Comparison of ENCODE assay signal across 9 mouse cellular contexts in the genomic region with DNA sequence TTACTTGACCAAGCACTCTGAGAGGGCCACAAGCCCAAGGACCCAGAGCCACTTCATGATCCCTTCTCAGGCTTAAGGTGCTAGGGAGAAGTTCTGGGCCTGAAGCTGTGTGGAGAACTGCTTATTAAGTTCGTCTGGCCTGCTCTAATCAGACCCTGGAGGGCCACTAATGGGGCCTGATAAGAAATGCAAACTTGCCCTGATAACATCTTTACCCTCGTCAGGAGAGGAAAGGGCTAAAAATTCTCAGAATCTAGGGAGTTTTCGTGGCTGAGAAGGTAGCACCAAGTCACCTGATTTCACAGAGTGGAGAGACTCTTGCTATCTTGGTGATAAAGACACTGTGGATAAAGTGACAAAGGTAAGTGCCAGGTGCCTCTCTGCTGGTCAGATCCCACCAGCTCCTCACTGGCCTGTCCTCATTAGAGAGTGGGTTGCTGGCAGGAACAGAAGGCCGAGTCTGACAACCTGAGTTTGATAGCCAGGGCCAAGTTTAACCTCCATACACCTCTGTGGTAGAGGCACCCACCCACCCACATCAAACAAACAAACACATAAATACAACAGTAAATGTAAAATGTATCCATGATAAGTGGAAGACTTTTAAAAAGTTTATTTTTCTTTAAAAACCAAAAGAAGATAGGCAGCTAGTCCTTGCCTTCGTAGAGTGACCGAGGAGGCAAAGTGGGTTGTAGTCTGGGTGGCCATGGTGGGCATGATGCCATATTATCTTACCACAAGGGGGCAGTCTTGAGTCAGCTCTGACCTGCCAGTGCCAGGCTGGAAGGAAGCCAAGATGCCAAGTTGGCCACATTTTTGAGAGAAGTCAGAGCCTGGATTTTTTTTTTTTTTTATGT. TPM values are rescaled to one million over a fixed set of nuclear protein-coding genes. Genes with fewer than 3 reads are reported as not detected.
DNase-seq lines count a peak whose midpoint lies in the region; ATAC-seq lines count a peak whose summit lies in the region.
"Had no signal": no experiment of that assay in that cellular context is flagged by ENCODE, and none has a peak within 500 bp of the region (broad histone marks: within the 10 kb centered on the region; RNA-seq: fewer than 3 reads in every experiment).

Gene Pga5 (minus strand): TSS at position 157 of the 857 bp plus-strand sequence.

- H3K9ac ChIP-seq in forebrain, embryonic 15.5 days (replicated peaks), result peak within 1 kb of the TSS; percentile 20; the same call in 1 of the 2 replicates
- H3K9ac ChIP-seq in hindbrain, embryonic 11.5 days (ENCODE audit: low read depth, low read length), result no peak within 1 kb of the TSS
- H3K9ac ChIP-seq: heart, embryonic 15.5 days had no signal

- no peak within 1 kb of the TSS for H3K4me2 ChIP-seq in forebrain, embryonic 15.5 days (replicated peaks)
- H3K4me2 ChIP-seq in hindbrain, embryonic 11.5 days (replicated peaks; ENCODE audit: low read depth, low read length), result no peak within 1 kb of the TSS
- H3K4me2 ChIP-seq: heart, embryonic 15.5 days had no signal

- WGBS in forebrain, embryonic 15.5 days, result 46% methylated on average over 6 of the region's 6 CpGs
- WGBS in hindbrain, embryonic 11.5 days, result 42% methylated on average over 6 of the region's 6 CpGs

- no peaks in the 10 kb centered on the region for H3K9me3 ChIP-seq in forebrain, embryonic 15.5 days
- H3K9me3 ChIP-seq in hindbrain, embryonic 11.5 days (ENCODE audit: control insufficient read depth, low read length), result no peaks in the 10 kb centered on the region
- H3K9me3 ChIP-seq: heart, embryonic 15.5 days had no signal

- H3K4me1 ChIP-seq in forebrain, embryonic 15.5 days, result peaks cover 6% of the 10 kb centered on the region
- H3K4me1 ChIP-seq in hindbrain, embryonic 11.5 days (replicated peaks; ENCODE audit: control insufficient read depth, insufficient read depth, low read length), result no peaks in the 10 kb centered on the region

- no peaks in the 10 kb centered on the region for H3K36me3 ChIP-seq in forebrain, embryonic 15.5 days
- H3K36me3 ChIP-seq in hindbrain, embryonic 11.5 days (ENCODE audit: control insufficient read depth, insufficient read depth, low read length), result no peaks in the 10 kb centered on the region
- H3K36me3 ChIP-seq: heart, embryonic 15.5 days had no signal

- peak within 1 kb of the TSS; percentile 54 for H3K27ac ChIP-seq in forebrain, embryonic 15.5 days (replicated peaks)
- no peak within 1 kb of the TSS for H3K27ac ChIP-seq in hindbrain, embryonic 11.5 days (ENCODE audit: low read depth, low read length)
- H3K27ac ChIP-seq: heart, embryonic 15.5 days had no signal

- no peaks in the 10 kb centered on the region for H3K27me3 ChIP-seq in forebrain, embryonic 15.5 days
- H3K27me3 ChIP-seq in hindbrain, embryonic 11.5 days (ENCODE audit: control insufficient read depth, insufficient read depth, low read length), result no peaks in the 10 kb centered on the region

- peak; percentile 66 for ATAC-seq in forebrain, embryonic 15.5 days (replicated peaks)
- peak; percentile 60; the same call in 1 of the 2 replicates for ATAC-seq in hindbrain, embryonic 11.5 days (ENCODE audit: low FRiP score)

- peak; percentile 34 for DNase-seq in ES-CJ7 (ENCODE audit: low read depth, low spot score)
- peak; percentile 84 for DNase-seq in cerebellum, adult 11-12 months
- DNase-seq in hindbrain, embryonic 11.5 days (ENCODE audit: low spot score), result peak; percentile 84
- peak; percentile 73 to 94 for DNase-seq in layer of hippocampus, postnatal 25 days (ENCODE audit: extremely low spot score in 1 of 2, low spot score in 1 of 2)
- peak; percentile 92 for DNase-seq in lung, postnatal 36 days
- peak; percentile 88 for DNase-seq in retina, postnatal 1 day
- DNase-seq in thymus, postnatal 36 days, result peak; percentile 45 to 51

- no peak within 1 kb of the TSS for H3K4me3 ChIP-seq in forebrain, embryonic 15.5 days
- H3K4me3 ChIP-seq in hindbrain, embryonic 11.5 days (ENCODE audit: low read depth, low read length), result no peak within 1 kb of the TSS
- H3K4me3 ChIP-seq: heart, embryonic 15.5 days had no signal

RNA-seq across cellular contexts. Expression of gene Pga5, which starts in this region (rescaled TPM):
- polyA plus RNA-seq in forebrain, embryonic 15.5 days (2015; fragmentation: Nextera tagmentation; extraction: Ambion mirVana), result not detected in 2 replicates
- polyA plus RNA-seq in hindbrain, embryonic 11.5 days (2014; fragmentation: Nextera tagmentation; extraction: Ambion mirVana), result not detected in 2 replicates
- not detected for total RNA-seq in layer of hippocampus, postnatal 25 days (2021)
- polyA plus RNA-seq: heart, embryonic 15.5 days had no signal

Comparison
In these comparisons a context has a peak if more than half of its experiments do, and no peak if none do; other contexts are left out.
1. Peak in ATAC-seq, H3K27ac ChIP-seq and H3K9ac ChIP-seq in forebrain, embryonic 15.5 days; RNA of the gene not detected or under 1 TPM.
2. Peak in DNase-seq and ATAC-seq in hindbrain, embryonic 11.5 days; RNA of the gene not detected or under 1 TPM.
3. Peak in DNase-seq in layer of hippocampus, postnatal 25 days; RNA of the gene not detected or under 1 TPM.
4. DNase-seq: peak in every context shown above with its lines; median percentile 92 in lung, postnatal 36 days; 88 in retina, postnatal 1 day; 84 in cerebellum, adult 11-12 months; 84 in hindbrain, embryonic 11.5 days; 84 in layer of hippocampus, postnatal 25 days; 48 in thymus, postnatal 36 days; 34 in ES-CJ7.